Mouse (Mus musculus) limb, embryonic 13.5 days (tissue): ENCODE data around the gene Evpl. TPM values are rescaled to one million over a fixed set of nuclear protein-coding genes. Genes with fewer than 3 reads are reported as not detected.

ENCODE experiments used
- ATAC-seq: fragments of 200-750 bp; cut with Nextera tagmentation; 2 replicates; pipeline ENCODE4 v1.8.0; 2017; ENCODE audit warnings: low read depth, moderate number of reproducible peaks, moderate TSS enrichment; ENCODE audit not compliant: low FRiP score
- H3K27ac ChIP-seq: fragments of 300-500 bp; sonication (generic); 2 replicates; pipeline ENCODE4 v1.5.1; 2015; ENCODE audit warnings: inconsistent platforms, mild to moderate bottlenecking, moderate library complexity
- H3K27me3 ChIP-seq: fragments of 300-500 bp; sonication (generic); 2 replicates; pipeline ENCODE4 v1.6.1; 2015; ENCODE audit warnings: mild to moderate bottlenecking, inconsistent platforms
- H3K36me3 ChIP-seq: fragments of 300-500 bp; sonication (generic); 2 replicates; pipeline ENCODE4 v1.6.1; 2015; ENCODE audit warnings: inconsistent platforms, mild to moderate bottlenecking, moderate library complexity
- H3K4me1 ChIP-seq: fragments of 300-500 bp; sonication (generic); 2 replicates; pipeline ENCODE4 v1.6.1; 2015; ENCODE audit warnings: inconsistent platforms
- H3K4me2 ChIP-seq: fragments of 300-500 bp; sonication (generic); replicated peaks from 2 replicates; pipeline ENCODE4 v1.6.1; 2015; ENCODE audit warnings: inconsistent platforms, mild to moderate bottlenecking, moderate library complexity
- H3K4me3 ChIP-seq: fragments of 300-500 bp; sonication (generic); 2 replicates; pipeline ENCODE4 v1.5.1; 2015; ENCODE audit warnings: moderate library complexity, mild to moderate bottlenecking, inconsistent platforms
- H3K9ac ChIP-seq: fragments of 300-500 bp; sonication (generic); 2 replicates; pipeline ENCODE4 v1.6.1; 2015; ENCODE audit warnings: mild to moderate bottlenecking, inconsistent platforms
- H3K9me3 ChIP-seq: fragments of 300-500 bp; sonication (generic); 2 replicates; pipeline ENCODE4 v1.6.1; 2016; ENCODE audit warnings: inconsistent platforms
- WGBS: fragments of 180-500 bp; shearing (Covaris S2); methylation state at CpG from one replicate; pipeline ENCODE4 v1.1.7; 2015; 5-methylcytosine and 5-hydroxymethylcytosine counted together
- polyA plus RNA-seq: library from polyadenylated mRNA; unstranded; fragments of >200 nt; fragmentation: Nextera tagmentation; extraction: Ambion mirVana; gene quantifications from 2 replicates; pipeline ENCODE4 v1.2.1, GENCODE M21; 2015

The Evpl gene
- polyA plus RNA-seq, 1 experiment from 2014 or later, result 4.0 TPM

DNA sequence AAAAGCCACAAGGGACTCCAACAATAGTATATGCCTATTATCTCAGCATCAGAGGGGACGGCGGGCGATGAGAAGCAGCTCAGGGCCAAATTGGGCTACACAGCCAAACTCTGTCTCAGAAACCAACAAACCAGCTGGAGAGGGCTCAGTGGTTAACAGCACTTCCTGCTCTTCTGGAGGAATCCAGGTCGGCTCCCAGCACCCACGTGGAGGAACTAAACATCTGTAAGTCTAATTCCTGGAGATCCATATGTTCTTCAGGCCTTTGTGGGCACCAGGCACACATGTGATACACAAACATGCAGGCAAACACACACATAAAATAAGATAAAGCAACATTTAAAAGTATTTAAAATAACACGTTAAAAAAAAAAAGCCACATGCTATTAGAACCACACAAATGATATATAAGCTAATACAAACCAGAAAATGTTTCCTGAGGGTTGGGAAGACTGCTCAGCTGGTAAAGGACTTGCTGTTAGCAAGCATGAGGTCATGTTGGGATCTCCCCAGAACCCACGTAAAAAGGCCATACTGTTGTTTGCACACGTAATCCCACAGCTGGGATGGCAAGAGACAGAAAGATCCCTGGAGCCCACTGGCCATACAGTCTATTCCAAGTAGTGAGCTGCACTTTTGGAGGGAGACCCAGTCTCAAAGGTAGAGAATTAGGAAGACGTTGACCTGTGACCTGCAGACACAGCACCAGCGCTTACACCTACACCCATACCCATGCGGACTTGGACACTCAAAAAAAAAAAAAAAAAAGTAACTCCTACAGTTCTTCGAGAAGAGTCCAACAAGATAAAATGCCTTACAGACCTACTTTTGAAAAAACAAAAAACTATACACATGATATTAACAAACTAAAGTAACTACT lies 35.0 kb upstream of the Evpl start:
- ATAC-seq, result no peak
- H3K27ac ChIP-seq, result no peak overlapping the region
- H3K9me3 ChIP-seq, result no peaks in the 10 kb centered on the region
- peak overlapping the region; percentile 89 for H3K4me2 ChIP-seq
- 46% methylated on average over 12 of the region's 12 CpGs for WGBS
- peak overlapping the region; percentile 97 for H3K9ac ChIP-seq
- H3K4me3 ChIP-seq, result peak overlapping the region; percentile 98
- peaks cover 23% of the 10 kb centered on the region for H3K4me1 ChIP-seq
- H3K36me3 ChIP-seq, result peaks cover 40% of the 10 kb centered on the region
- H3K27me3 ChIP-seq, result no peaks in the 10 kb centered on the region

DNA sequence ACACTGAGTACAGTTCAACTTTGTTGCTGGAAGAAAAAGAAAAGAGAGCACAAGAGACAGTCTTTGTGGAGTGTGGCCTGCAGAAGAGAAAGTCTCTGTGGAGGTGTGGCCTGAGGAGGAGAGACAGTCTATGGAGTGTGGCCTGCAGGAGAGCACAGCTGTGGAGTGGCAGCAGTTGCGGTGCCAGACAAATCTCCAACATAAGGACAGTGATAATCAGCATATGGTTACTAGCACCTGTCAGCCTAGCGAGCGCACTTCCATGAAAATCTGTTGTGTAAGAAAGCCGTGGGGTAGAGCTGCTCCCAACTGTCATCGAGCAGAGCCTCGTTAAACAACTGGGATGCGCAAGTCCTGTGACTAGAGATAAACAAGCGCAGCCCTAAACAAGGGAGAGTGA lies 31.7 kb upstream of the Evpl start:
- peaks cover 71% of the 10 kb centered on the region for H3K36me3 ChIP-seq
- no peaks in the 10 kb centered on the region for H3K27me3 ChIP-seq
- 90% methylated on average over 8 of the region's 8 CpGs for WGBS
- H3K27ac ChIP-seq, result no peak overlapping the region
- no peak for ATAC-seq
- peaks cover 20% of the 10 kb centered on the region for H3K4me1 ChIP-seq
- H3K9me3 ChIP-seq, result no peaks in the 10 kb centered on the region
- no peak overlapping the region for H3K9ac ChIP-seq
- no peak overlapping the region for H3K4me3 ChIP-seq
- H3K4me2 ChIP-seq, result no peak overlapping the region

DNA sequence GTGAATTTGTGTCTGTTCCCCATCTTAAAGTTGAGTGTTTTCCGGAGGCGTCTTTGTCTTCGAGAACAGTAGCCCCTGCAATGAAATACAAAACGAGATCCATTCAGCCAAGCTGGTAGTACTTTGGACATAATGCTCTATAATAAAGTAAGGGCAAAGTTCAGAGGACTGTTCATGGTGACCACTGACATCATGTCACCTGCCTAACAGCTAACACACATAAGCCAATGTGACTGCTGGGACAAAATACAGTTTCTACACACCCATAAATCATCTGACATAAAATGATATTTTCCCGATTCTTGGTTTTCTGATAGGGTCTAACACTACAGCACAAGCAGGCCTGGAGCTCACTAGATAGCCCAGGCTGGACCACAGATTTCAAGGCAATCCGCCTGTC lies 30.4 kb upstream of the Evpl start:
- H3K27me3 ChIP-seq, result no peaks in the 10 kb centered on the region
- H3K27ac ChIP-seq, result no peak overlapping the region
- no peak for ATAC-seq
- no peaks in the 10 kb centered on the region for H3K9me3 ChIP-seq
- no peak overlapping the region for H3K9ac ChIP-seq
- WGBS, result 91% methylated on average over 6 of the region's 6 CpGs
- H3K36me3 ChIP-seq, result peaks cover 83% of the 10 kb centered on the region
- peaks cover 17% of the 10 kb centered on the region for H3K4me1 ChIP-seq
- no peak overlapping the region for H3K4me2 ChIP-seq
- H3K4me3 ChIP-seq, result no peak overlapping the region

DNA sequence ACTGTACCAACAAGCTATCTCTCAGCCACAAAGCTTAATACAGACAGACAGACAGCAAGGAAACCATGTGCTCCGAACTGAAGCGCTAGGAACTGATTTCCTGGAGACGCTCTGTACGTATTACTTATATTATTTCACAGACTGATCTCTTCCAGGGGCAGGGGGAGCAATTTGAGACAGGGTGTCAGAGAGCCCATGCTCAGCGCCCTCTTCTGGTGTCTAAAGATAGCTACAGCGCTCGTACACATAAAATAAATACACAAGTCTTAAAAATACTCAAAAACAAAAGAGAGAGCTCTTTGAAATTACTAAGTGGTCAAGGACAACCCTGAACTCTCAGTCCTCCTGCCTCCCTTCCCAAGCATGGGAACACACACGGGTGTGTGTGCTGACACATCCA lies 29.8 kb upstream of the Evpl start:
- Histone ChIP-seq H3K27ac (no peak overlapping the region), H3K4me1 (peaks cover 12% of the 10 kb centered on the region), H3K4me2 (no peak overlapping the region), H3K36me3 (peaks cover 90% of the 10 kb centered on the region), H3K4me3 (no peak overlapping the region), H3K9me3 (no peaks in the 10 kb centered on the region), H3K27me3 (no peaks in the 10 kb centered on the region), H3K9ac (no peak overlapping the region)
- 86% methylated on average over 8 of the region's 8 CpGs for WGBS
- no peak for ATAC-seq

DNA sequence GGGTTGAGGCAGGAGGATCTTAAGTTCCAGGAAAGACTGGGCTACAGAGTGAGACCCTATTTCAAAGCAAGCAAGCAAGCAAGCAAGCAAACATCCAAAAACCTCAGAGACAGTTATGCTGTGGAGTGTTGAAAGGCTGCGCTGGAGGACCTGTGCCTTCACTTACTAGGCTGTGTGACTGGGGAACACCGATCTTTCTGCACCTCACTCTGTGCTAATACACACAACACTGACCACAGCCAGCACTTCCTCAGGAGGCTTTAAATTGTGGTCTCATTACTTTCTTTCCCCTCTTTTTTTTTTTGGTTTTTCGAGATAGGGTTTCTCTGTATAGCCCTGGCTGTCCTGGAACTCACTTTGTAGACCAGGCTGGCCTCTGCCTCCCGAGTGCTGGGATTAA lies 28.0 kb upstream of the Evpl start:
- Histone ChIP-seq H3K27me3 (no peaks in the 10 kb centered on the region), H3K9me3 (no peaks in the 10 kb centered on the region), H3K4me3 (no peak overlapping the region), H3K27ac (no peak overlapping the region), H3K4me1 (no peaks in the 10 kb centered on the region), H3K9ac (no peak overlapping the region), H3K4me2 (no peak overlapping the region), H3K36me3 (peaks cover 97% of the 10 kb centered on the region)
- no peak for ATAC-seq
- 91% methylated on average over 4 of the region's 4 CpGs for WGBS

DNA sequence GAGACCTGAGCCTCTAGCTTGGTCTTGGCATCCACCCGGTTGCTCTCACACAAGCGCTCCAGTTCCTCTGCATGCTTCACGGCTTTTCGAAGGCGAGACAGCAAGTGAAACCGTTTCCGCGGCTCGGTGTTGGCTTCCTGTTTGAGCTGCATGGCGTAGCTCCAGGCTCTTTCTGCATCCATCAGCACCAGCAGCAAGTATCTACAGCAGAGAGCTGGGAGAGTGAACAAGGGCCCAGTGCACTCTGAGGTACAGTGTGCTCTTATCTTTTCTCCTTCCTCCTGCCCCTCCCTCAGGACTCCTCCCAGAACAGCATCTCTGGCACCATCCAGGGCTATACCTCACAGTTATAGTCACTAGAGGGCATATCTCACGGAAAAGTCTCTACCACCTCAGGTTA lies 27.5 kb upstream of the Evpl start:
- H3K4me2 ChIP-seq, result no peak overlapping the region
- no peak overlapping the region for H3K27ac ChIP-seq
- no peaks in the 10 kb centered on the region for H3K27me3 ChIP-seq
- no peaks in the 10 kb centered on the region for H3K4me1 ChIP-seq
- no peak for ATAC-seq
- no peak overlapping the region for H3K9ac ChIP-seq
- H3K36me3 ChIP-seq, result peaks cover 97% of the 10 kb centered on the region
- H3K9me3 ChIP-seq, result no peaks in the 10 kb centered on the region
- 92% methylated on average over 11 of the region's 11 CpGs for WGBS
- H3K4me3 ChIP-seq, result no peak overlapping the region

DNA sequence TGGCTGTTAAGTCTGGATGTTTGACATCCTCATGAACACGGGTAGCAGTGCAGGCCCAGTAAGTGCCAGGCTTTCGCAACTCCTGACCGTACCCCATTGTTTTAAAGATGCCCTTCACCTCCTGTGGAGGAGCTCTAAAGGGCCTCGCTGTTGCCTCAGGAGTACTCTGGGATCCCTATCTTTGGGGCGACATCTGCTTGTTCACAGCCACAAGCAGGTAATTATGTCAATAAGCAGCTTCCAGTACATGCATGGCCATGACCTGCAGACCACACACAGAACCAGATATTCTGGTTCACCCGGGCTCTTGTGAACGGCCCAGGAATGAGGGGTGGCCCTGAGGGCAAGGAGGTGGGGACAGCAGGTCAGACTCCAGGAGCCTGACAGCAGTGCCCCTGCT lies 22.4 kb upstream of the Evpl start:
- Histone ChIP-seq H3K36me3 (peaks cover 98% of the 10 kb centered on the region), H3K27ac (no peak overlapping the region), H3K9ac (0 out of 2 replicates have a peak overlapping the region, but pooled peaks have one; percentile 6), H3K4me1 (no peaks in the 10 kb centered on the region), H3K9me3 (no peaks in the 10 kb centered on the region), H3K4me3 (no peak overlapping the region), H3K27me3 (no peaks in the 10 kb centered on the region), H3K4me2 (no peak overlapping the region)
- WGBS, result 80% methylated on average over 7 of the region's 7 CpGs
- ATAC-seq, result no peak

DNA sequence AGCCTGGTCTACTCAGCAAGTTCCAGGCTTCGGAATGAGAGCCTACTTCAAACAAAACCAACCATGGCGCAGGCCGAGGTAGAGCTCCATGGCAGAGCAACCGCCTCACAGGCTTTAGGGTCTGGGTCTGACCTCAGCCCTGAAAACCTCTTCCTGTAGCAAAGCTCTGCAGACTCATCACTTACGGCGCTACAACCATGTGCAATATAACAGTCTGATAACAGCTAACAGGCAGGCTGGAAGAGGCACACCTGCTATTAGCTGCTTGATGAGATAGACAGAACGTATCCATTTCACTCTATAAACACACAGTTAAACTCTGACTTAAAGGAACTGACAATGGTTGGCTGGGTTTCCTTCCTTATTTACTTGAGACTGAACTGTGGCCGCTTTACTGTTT lies 21.6 kb upstream of the Evpl start:
- no peak overlapping the region for H3K27ac ChIP-seq
- WGBS, result 91% methylated on average over 8 of the region's 8 CpGs
- no peak for ATAC-seq
- no peaks in the 10 kb centered on the region for H3K27me3 ChIP-seq
- H3K9ac ChIP-seq, result no peak overlapping the region
- no peak overlapping the region for H3K4me2 ChIP-seq
- H3K4me1 ChIP-seq, result no peaks in the 10 kb centered on the region
- peaks cover 99% of the 10 kb centered on the region for H3K36me3 ChIP-seq
- H3K9me3 ChIP-seq, result no peaks in the 10 kb centered on the region
- no peak overlapping the region for H3K4me3 ChIP-seq

DNA sequence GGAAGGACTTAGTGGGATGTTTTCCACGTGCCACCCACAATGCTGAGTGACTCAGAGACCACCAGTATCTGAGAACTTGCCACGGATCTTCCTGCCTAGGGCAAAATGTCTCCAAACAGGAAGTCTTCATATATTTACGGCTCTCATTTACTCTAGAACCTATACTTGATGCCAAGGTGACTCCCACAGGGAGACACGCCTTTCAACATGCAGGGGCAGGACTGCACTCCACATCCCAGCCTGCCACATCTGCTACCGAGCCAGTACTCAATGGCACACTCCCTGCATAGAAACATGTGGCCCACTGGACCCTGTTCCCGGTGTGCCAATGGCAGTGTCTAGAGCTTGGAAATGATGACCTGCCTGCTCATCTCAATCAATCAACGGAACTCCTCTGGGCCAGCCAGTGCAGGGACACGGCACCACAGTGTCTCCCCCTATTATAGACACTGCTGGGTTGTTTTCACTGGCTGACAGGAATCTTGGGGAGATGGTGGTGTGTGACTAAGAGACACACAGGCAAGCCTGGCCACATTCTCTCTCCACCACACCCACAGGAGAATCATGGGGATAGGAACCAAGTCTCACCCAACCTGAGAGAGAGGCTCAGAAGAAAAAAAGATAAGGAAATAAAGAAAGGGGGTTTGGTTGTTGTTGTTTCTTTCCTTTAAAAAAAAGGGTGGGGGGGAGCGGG lies 18.3 kb upstream of the Evpl start:
- peaks cover 99% of the 10 kb centered on the region for H3K36me3 ChIP-seq
- no peaks in the 10 kb centered on the region for H3K27me3 ChIP-seq
- H3K4me2 ChIP-seq, result no peak overlapping the region
- H3K4me3 ChIP-seq, result no peak overlapping the region
- no peak overlapping the region for H3K27ac ChIP-seq
- ATAC-seq, result no peak
- no peaks in the 10 kb centered on the region for H3K9me3 ChIP-seq
- no peaks in the 10 kb centered on the region for H3K4me1 ChIP-seq
- 80% methylated on average over 9 of the region's 9 CpGs for WGBS
- no peak overlapping the region for H3K9ac ChIP-seq

DNA sequence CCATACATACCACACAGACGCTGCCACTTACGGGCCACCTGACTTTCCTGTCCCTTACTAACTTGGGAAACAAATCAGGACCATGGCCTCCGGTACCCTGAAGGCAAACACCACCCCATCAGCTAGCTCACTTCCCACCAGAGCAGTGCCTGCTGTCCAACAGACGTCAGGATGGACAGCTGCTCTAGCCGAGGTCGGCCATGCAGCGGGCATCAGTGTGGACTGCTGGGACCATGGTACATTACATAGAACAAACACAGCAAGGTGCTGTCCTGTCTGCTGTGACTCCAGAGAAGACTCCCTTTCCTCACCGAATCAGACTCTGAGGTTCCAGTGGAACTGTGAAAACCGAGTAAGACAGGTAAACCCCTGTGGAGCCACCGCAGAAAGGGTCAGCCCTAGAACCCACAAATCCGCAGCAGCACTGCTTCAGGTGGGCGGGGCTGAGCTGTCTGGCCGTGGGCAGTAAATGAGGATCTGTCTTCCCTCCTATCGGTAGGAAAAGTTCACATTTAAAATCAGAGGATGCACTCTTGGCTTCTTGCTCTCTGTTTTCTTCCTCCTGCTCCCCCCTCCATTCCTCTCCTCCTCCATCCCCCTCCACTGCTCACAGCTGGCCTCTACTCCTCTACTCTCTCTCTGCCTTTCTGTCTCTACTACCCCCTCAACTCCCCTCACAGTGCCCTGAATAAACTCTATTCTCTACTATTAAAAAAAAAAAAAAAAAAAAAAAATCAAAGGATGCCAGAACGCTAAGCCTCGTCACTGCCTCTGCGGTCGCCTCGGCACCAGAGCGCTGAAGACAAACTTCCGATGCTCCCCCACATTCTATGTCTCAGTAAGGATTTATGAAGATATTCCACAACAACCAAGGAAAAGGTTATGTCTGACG lies 17.5 kb upstream of the Evpl start:
- H3K4me3 ChIP-seq, result no peak overlapping the region
- H3K4me1 ChIP-seq, result no peaks in the 10 kb centered on the region
- H3K36me3 ChIP-seq, result peaks cover 99% of the 10 kb centered on the region
- no peak for ATAC-seq
- 81% methylated on average over 22 of the region's 22 CpGs for WGBS
- H3K9ac ChIP-seq, result no peak overlapping the region
- H3K4me2 ChIP-seq, result no peak overlapping the region
- H3K27me3 ChIP-seq, result no peaks in the 10 kb centered on the region
- peak overlapping the region; percentile 33; the same call in 1 of the 2 replicates for H3K27ac ChIP-seq
- H3K9me3 ChIP-seq, result no peaks in the 10 kb centered on the region

DNA sequence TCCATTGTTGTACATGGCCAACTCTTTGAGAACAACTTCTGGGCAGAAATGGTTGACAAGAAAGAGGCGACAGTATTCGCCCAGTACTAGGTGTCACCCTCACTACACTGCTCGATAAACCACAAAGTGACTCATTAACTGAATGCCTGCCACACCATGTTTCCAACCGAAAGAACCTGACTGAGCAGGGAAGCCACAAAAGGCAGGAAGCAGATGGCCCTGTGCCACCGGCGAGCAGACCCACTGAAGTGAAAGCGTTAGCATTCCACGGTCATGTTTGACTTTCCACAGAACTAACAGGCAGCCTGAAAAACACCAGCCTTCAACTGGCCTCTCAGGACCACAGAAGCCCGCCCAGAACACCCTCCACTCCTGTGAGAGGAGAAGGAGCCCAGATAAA lies 16.8 kb upstream of the Evpl start:
- Histone ChIP-seq H3K9me3 (no peaks in the 10 kb centered on the region), H3K27ac (no peak overlapping the region), H3K36me3 (peaks cover 99% of the 10 kb centered on the region), H3K4me2 (no peak overlapping the region), H3K27me3 (no peaks in the 10 kb centered on the region), H3K4me3 (no peak overlapping the region), H3K9ac (no peak overlapping the region), H3K4me1 (no peaks in the 10 kb centered on the region)
- WGBS, result 81% methylated on average over 9 of the region's 9 CpGs
- ATAC-seq, result no peak

DNA sequence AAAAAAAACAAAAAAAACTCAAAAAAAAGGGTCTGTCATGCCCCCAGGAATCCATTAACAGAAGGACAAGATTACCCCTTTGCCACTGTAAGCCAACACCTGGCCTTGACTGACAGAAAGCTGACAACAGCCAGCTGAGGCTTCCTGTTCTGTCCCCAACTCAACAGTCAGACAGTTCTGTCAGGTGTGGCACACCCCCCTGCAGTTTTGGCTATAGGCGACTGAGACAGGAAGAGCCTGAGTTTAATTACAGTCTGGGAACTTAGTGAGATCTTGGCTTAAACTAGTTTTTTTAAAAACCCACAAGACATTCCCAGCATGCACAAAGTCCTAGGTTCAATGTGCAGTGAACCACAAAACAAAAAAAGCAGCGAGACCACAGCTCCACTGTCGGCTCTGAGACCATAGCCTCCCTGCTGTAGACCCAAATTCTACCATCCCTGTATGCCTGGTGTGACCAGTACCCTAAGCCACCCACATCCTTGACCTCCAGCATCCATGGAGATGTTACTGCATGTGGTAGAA lies 15.3 kb upstream of the Evpl start:
- H3K27ac ChIP-seq, result no peak overlapping the region
- peaks cover 99% of the 10 kb centered on the region for H3K36me3 ChIP-seq
- H3K9me3 ChIP-seq, result no peaks in the 10 kb centered on the region
- H3K27me3 ChIP-seq, result no peaks in the 10 kb centered on the region
- H3K4me1 ChIP-seq, result no peaks in the 10 kb centered on the region
- no peak overlapping the region for H3K4me3 ChIP-seq
- H3K4me2 ChIP-seq, result no peak overlapping the region
- 80% methylated on average over 3 of the region's 3 CpGs for WGBS
- no peak overlapping the region for H3K9ac ChIP-seq
- ATAC-seq, result no peak
